9 mouse cellular contexts compared by ENCODE assay signal in the genomic region with DNA sequence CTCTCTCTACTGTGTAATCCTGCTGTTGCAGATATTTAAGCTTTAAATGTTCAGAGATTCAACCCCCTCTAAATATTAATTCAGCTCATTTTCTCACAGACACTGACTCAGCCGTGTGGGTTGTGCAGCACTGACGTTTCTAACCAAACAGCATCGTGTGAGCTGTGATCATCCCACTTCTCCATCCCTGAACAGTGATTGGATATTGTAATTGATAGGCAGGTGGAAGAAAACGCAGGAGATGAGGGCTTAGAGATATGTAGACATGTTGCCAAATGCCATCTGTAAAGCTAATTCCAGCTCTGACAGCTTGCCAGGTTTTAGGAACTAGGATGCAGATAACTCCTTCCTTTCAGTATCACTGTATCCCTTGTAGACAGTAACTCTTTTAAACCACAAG. TPM values are rescaled to one million over a fixed set of nuclear protein-coding genes. Genes with fewer than 3 reads are reported as not detected.
A peak's percentile ranks its signal among the peaks of the same experiment; 100 is the strongest.
DNase-seq lines count a peak whose midpoint lies in the region; ATAC-seq and TF ChIP-seq lines count a peak whose summit lies in the region.
"Had no signal": no experiment of that assay in that cellular context is flagged by ENCODE, and none has a peak within 500 bp of the region (broad histone marks: within the 10 kb centered on the region; RNA-seq: fewer than 3 reads in every experiment).

No protein-coding gene starts in this region.

- no peaks in the 10 kb centered on the region for H3K27me3 ChIP-seq in hindbrain, postnatal 0 days (ENCODE audit: insufficient read depth, low read length)
- H3K27me3 ChIP-seq in myocyte (ENCODE audit: control insufficient read depth, insufficient read depth, insufficient read length) = no peaks in the 10 kb centered on the region

- H3K27ac ChIP-seq in gastrocnemius, adult 2 months = no peak overlapping the region
- peak overlapping the region; percentile 34; the same call in 1 of the 2 replicates for H3K27ac ChIP-seq in hindbrain, postnatal 0 days

- no peaks in the 10 kb centered on the region for H3K4me1 ChIP-seq in hindbrain, postnatal 0 days (ENCODE audit: insufficient read depth, low read length)

- no peak overlapping the region for H3ac ChIP-seq in myocyte (ENCODE audit: control insufficient read depth, insufficient read length)

- ATAC-seq in hindbrain, postnatal 0 days = peak; percentile 94
- no peak for ATAC-seq in inflammation-experienced regulatory T-cells, adult 6 months

- no peak for TF ChIP-seq CTCF in gastrocnemius, adult 2 months (IDR thresholded peaks at IDR 0.05)
- TF ChIP-seq CTCF in hindbrain, postnatal 0 days (IDR thresholded peaks at IDR 0.05; ENCODE audit: low read depth) = no peak

- WGBS in hindbrain, postnatal 0 days = 18% methylated on average over 4 of the region's 4 CpGs

- no peak overlapping the region for H3K4me3 ChIP-seq in gastrocnemius, adult 2 months
- H3K4me3 ChIP-seq in hindbrain, postnatal 0 days (ENCODE audit: low read length) = peak overlapping the region; percentile 21; the same call in 1 of the 2 replicates
- H3K4me3 ChIP-seq in myocyte = no peak overlapping the region

- H3K36me3 ChIP-seq in hindbrain, postnatal 0 days (ENCODE audit: insufficient read depth, low read length) = no peaks in the 10 kb centered on the region
- H3K36me3 ChIP-seq in myocyte (ENCODE audit: control insufficient read depth, insufficient read depth) = no peaks in the 10 kb centered on the region

- TF ChIP-seq POLR2A in myocyte (IDR thresholded peaks at IDR 0.05; ENCODE audit: insufficient read length, low read depth) = no peak

- DNase-seq in gastrocnemius, adult 2 months = peak; percentile 14
- DNase-seq in gastrocnemius, postnatal 4 days (ENCODE audit: low spot score in 2 of 2) = no peak
- peak; percentile 88 to 92 for DNase-seq in cerebellum, postnatal 10 days
- peak; percentile 80 for DNase-seq in hindbrain, postnatal 0 days (ENCODE audit: low spot score)
- no peak for DNase-seq in thymus, postnatal 36 days
- no peak for DNase-seq in embryo, embryonic 10 days (ENCODE audit: low spot score)
- DNase-seq: kidney, adult 9 months had no signal

- no peak overlapping the region for H3K9ac ChIP-seq in hindbrain, postnatal 0 days (replicated peaks; ENCODE audit: low read length)

- intact Hi-C loops in gastrocnemius, adult 2 months (cut with DNase I) = no loop called here

- no peaks in the 10 kb centered on the region for H3K79me2 ChIP-seq in myocyte (ENCODE audit: control insufficient read depth, insufficient read depth)

- H3K9me3 ChIP-seq in hindbrain, postnatal 0 days (ENCODE audit: low read length) = no peaks in the 10 kb centered on the region

- peak overlapping the region; percentile 52 for H3K4me2 ChIP-seq in hindbrain, postnatal 0 days (ENCODE audit: low read depth, low read length)
- peak overlapping the region; percentile 59 for H3K4me2 ChIP-seq in myocyte (ENCODE audit: low read depth)

TF ChIP-seq in myocyte, 11 proteins besides CTCF, POLR2A, EP300 and RAD21:
- TF ChIP-seq CEBPB (IDR thresholded peaks at IDR 0.05; ENCODE audit: insufficient read depth, poor library complexity, severe bottlenecking) (no peak), SRF (IDR thresholded peaks at IDR 0.05; ENCODE audit: control insufficient read depth, insufficient read length, low read depth) (no peak), MYOD1 (IDR thresholded peaks at IDR 0.05; ENCODE audit: control insufficient read depth in 1 of 3, insufficient read length in 2 of 3, low read depth in 2 of 3) (no peak), TCF3 (IDR thresholded peaks at IDR 0.05; ENCODE audit: insufficient read length, low read depth) (no peak), REST (IDR thresholded peaks at IDR 0.05; ENCODE audit: insufficient read depth, insufficient read length) (no peak), MYOG (IDR thresholded peaks at IDR 0.05; ENCODE audit: control insufficient read depth in 1 of 3, insufficient read depth in 1 of 3, insufficient read length in 2 of 3, low read depth in 2 of 3) (no peak), MAX (IDR thresholded peaks at IDR 0.05; ENCODE audit: low read depth) (no peak), POLR2AphosphoS2 (IDR thresholded peaks at IDR 0.05; ENCODE audit: insufficient read length, low read depth) (no peak), TCF12 (IDR thresholded peaks at IDR 0.05; ENCODE audit: insufficient read depth, poor library complexity, severe bottlenecking) (no peak), USF1 (IDR thresholded peaks at IDR 0.05; ENCODE audit: low read depth) (no peak), E2F4 (IDR thresholded peaks at IDR 0.05; ENCODE audit: insufficient read depth) (no peak)
TF ChIP-seq in myocyte: peak in this region for 0.

RNA-seq across cellular contexts. Expression of a gene that starts 21.9 kb away (rescaled TPM):
- 1 to 10 TPM; 6.4 to 8.1 TPM for total RNA-seq in gastrocnemius, adult 2 months (2021)
- 10 to 100 TPM; 14.4 to 16.7 TPM for total RNA-seq in gastrocnemius, postnatal 4 days (2021)
- total RNA-seq in hindbrain, postnatal 0 days (2014; rRNA removed) = 49.0 and 52.9 TPM in 2 replicates
- 71.4 and 75.2 TPM in 2 replicates for polyA plus RNA-seq in hindbrain, postnatal 0 days (2015; fragmentation: Nextera tagmentation; extraction: Ambion mirVana)
- polyA plus RNA-seq in myocyte (2012; fragmentation: generic; extraction: Trizol) = 8.0 TPM
- 10 to 100 TPM in 2 of 3 experiments, 1 to 10 TPM in 1; 9.5 to 16.7 (median 11.5) TPM for polyA plus RNA-seq in inflammation-experienced regulatory T-cells, adult 6 months (2017; shearing (Covaris generic))

RNA-seq across cellular contexts. Expression of a gene that starts 41.1 kb away (rescaled TPM):
- total RNA-seq in gastrocnemius, adult 2 months (2021) = not detected
- not detected for total RNA-seq in gastrocnemius, postnatal 4 days (2021)
- not detected in 2 replicates for total RNA-seq in hindbrain, postnatal 0 days (2014; rRNA removed)
- polyA plus RNA-seq in hindbrain, postnatal 0 days (2015; fragmentation: Nextera tagmentation; extraction: Ambion mirVana) = not detected in 2 replicates
- not detected for polyA plus RNA-seq in myocyte (2012; fragmentation: generic; extraction: Trizol)
- polyA plus RNA-seq in inflammation-experienced regulatory T-cells, adult 6 months (2017; shearing (Covaris generic)) = not detected

Comparison
In these comparisons a context has a peak if more than half of its experiments do, and no peak if none do; other contexts are left out.
1. DNase-seq: peak in gastrocnemius, adult 2 months (single experiment), cerebellum, postnatal 10 days (2 of 2) and hindbrain, postnatal 0 days (single experiment); none in gastrocnemius, postnatal 4 days (0 of 2), thymus, postnatal 36 days (0 of 2) and embryo, embryonic 10 days (single experiment).